Mouse (Mus musculus): Measurements from ENCODE around the gene Actg1. TPM values are rescaled to one million over a fixed set of nuclear protein-coding genes. Genes with fewer than 3 reads are reported as not detected.

The Actg1 gene
- polyA plus RNA-seq, 1 experiment from 2014 or later: 2,628 TPM

DNA sequence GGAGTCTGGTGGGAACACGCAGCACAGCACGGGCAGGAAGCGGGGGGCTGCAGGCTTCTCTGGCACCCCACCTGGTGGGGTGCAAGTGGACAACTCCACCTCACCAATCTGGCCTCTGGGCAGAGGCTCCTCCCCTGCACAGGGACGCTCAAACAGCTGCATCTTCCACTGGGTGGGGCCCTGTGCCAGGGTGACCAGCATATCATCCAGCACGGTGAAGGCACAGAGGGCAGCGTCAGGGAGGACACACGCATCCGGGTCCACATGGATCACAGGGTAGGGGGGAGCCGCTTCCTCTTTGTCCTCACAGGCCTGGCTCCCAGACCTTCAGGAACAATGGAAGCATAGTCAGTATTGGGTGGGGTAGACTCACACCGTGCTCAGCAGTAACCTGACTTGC lies 29.0 kb upstream of the Actg1 start:
- Histone ChIP-seq H3K4me3 (peak overlapping the region; percentile 89), H3K4me2 (replicated peaks) (peak overlapping the region; percentile 97), H3K36me3 (peaks cover 75% of the 10 kb centered on the region), H3K27me3 (no peaks in the 10 kb centered on the region), H3K9ac (peak overlapping the region; percentile 85), H3K9me3 (no peaks in the 10 kb centered on the region), H3K4me1 (peaks cover 24% of the 10 kb centered on the region), H3K27ac (no peak overlapping the region)
- 75% methylated on average over 10 of the region's 10 CpGs for WGBS
- ATAC-seq (ENCODE audit: low FRiP score, low read depth): no peak

DNA sequence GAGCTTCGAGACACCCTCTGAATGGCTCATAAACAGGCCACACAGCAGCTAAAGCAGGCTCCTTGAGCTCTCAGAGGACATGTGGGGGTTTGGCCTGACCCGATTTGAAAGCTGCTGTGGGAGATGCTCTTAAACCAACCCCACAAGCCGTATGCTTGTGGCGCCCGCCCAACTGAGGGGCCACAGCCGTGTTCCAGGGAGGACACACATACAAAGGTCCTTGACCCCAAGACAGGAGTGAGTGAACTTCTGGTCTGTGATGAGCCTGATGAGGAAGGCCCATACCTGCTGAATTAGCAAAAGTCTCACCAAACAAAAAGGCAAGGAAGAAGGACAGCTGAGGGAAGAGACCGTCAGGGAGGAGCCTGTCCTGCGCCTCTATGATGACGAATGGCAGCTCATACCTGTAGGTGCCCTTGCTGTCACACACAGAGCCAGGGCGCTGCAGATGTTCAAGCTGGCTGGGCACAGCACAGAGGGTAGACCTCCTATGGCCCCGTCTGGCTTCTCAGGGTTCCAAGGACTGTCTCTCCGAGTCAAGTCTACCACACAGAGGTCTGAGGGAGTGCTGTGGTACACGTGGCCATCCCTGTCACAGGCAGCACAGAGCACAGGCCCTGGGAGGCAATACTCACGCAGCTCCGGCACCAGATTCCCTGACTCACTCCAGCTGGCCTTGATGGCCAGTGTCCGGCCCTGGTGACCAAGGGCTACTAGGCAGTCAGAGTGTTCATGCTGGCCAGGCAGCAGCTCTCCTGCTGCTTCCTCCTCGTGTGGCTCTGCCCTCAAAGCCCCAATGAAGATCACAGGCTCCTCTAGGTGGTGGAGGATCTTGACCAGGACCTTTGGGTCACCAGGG lies 28.2 kb upstream of the Actg1 start:
- H3K27me3 ChIP-seq: no peaks in the 10 kb centered on the region
- peaks cover 24% of the 10 kb centered on the region for H3K4me1 ChIP-seq
- H3K9me3 ChIP-seq: no peaks in the 10 kb centered on the region
- H3K4me2 ChIP-seq (replicated peaks): no peak overlapping the region
- H3K36me3 ChIP-seq: peaks cover 75% of the 10 kb centered on the region
- no peak overlapping the region for H3K27ac ChIP-seq
- no peak for ATAC-seq (ENCODE audit: low FRiP score, low read depth)
- H3K9ac ChIP-seq: no peak overlapping the region
- no peak overlapping the region for H3K4me3 ChIP-seq
- WGBS: 89% methylated on average over 17 of the region's 17 CpGs

DNA sequence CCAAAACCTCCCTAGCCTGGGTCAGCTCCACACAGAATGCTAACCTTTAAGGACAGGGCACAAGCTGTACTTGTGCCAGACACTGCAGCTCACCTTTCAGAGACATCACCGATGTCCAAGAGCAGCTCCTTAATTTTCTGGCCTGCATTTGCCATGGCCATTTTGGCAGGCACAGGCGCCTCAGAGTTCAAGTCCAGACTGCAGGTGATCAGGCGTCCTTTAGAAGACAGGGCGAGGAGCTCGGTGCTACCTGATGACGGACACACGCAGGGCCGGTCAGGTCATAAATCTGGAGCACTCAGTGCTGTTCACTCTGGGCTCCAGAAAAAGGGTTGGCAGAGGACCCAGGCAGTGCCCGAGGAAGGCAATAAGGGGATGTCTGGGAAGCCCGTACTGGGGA lies 27.0 kb upstream of the Actg1 start:
- WGBS: 90% methylated on average over 10 of the region's 10 CpGs
- H3K27me3 ChIP-seq: no peaks in the 10 kb centered on the region
- H3K4me2 ChIP-seq (replicated peaks): no peak overlapping the region
- peaks cover 75% of the 10 kb centered on the region for H3K36me3 ChIP-seq
- no peak overlapping the region for H3K27ac ChIP-seq
- H3K9ac ChIP-seq: no peak overlapping the region
- no peaks in the 10 kb centered on the region for H3K9me3 ChIP-seq
- H3K4me3 ChIP-seq: no peak overlapping the region
- H3K4me1 ChIP-seq: peaks cover 24% of the 10 kb centered on the region
- ATAC-seq (ENCODE audit: low FRiP score, low read depth): no peak

DNA sequence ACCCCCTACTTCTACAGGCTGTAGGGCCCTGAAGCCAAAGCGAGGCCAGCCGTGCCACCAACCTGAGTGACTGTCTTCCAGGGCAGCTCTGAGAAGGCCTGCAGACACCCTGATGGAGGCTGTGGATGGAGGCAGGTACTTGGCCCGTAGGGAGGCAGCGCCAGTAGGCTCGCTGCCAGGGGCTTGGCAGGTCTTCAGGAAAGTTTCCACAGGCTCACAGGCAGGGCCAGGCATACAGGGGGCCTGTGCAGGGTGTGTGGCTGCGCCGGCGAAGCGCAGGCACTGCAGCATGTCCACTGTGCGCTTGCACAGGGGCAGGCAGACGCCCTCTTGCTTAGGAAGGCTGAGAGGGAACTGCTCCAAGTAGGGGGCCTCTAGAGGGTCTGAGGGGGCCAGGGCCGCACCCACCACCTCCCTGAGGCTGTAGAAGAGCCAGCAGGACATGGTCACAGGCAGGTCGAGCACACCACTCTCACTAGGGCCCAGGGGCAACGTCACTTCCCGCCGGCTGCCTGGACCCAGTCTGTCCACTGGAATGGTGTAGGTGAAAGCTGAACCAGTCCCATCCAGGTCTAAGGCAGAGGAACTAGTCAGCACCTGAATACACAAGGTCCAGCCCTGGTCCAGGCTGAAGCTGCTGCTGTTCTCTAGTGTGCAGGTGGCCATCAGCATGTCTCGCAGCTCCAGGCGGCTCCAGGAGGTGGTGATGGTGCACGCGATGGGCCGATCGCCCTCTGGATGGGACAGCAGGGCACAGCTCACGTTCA lies 25.7 kb upstream of the Actg1 start:
- H3K27me3 ChIP-seq: no peaks in the 10 kb centered on the region
- no peak overlapping the region for H3K4me2 ChIP-seq (replicated peaks)
- no peak for ATAC-seq (ENCODE audit: low FRiP score, low read depth)
- H3K4me3 ChIP-seq: no peak overlapping the region
- no peaks in the 10 kb centered on the region for H3K9me3 ChIP-seq
- 0 out of 2 replicates have a peak overlapping the region, but pooled peaks have one; percentile 25 for H3K9ac ChIP-seq
- peaks cover 24% of the 10 kb centered on the region for H3K4me1 ChIP-seq
- H3K36me3 ChIP-seq: peaks cover 84% of the 10 kb centered on the region
- WGBS: 91% methylated on average over 23 of the region's 23 CpGs
- H3K27ac ChIP-seq: no peak overlapping the region

DNA sequence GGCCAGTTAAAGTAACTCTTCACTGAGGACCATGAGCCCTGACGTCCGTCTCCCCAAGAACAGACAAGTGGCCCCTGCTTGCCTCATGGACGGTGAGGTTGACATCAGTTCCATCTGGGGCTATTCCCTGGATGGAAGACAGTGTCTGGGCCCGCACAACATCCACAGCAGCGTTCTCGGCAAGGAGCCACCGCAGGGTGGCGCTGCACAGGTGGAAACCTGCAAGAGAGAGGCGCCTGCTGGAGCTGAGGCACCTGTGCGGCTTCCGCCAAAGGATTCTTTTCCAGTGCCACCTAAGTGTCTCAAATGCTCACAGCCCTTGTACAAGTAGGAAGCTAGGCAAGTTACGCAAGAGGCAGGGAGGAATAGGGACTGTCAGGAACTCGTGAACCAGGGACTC lies 24.7 kb upstream of the Actg1 start:
- ATAC-seq (ENCODE audit: low FRiP score, low read depth): no peak
- 62% methylated on average over 13 of the region's 13 CpGs for WGBS
- Histone ChIP-seq H3K9me3 (no peaks in the 10 kb centered on the region), H3K4me1 (peaks cover 22% of the 10 kb centered on the region), H3K9ac (no peak overlapping the region), H3K27me3 (no peaks in the 10 kb centered on the region), H3K4me3 (no peak overlapping the region), H3K36me3 (peaks cover 92% of the 10 kb centered on the region), H3K27ac (no peak overlapping the region), H3K4me2 (replicated peaks) (no peak overlapping the region)

DNA sequence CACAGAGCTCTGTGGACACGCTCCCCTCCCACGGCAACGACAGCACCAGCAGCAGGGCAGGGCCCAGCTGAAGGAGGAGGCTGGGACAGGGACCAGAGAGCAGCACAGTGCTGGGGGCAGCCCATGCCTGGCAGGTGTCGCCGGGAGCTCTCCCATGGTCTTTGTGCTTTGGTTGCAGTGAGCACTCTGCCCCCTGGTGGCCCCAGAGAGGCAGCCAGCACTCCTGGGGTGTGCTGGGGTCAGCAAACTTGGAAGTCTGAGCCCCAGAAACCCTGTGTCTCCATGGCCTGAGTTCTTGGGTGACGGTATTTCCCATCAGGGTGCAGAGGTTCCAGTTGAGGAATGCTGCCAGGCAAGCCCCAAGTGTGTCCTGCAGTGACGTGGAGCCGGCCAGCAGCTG lies 21.3 kb upstream of the Actg1 start:
- no peak overlapping the region for H3K4me2 ChIP-seq (replicated peaks)
- H3K27ac ChIP-seq: no peak overlapping the region
- peak; percentile 45 for ATAC-seq (ENCODE audit: low FRiP score, low read depth)
- H3K4me1 ChIP-seq: peaks cover 17% of the 10 kb centered on the region
- H3K9me3 ChIP-seq: no peaks in the 10 kb centered on the region
- no peak overlapping the region for H3K4me3 ChIP-seq
- peak overlapping the region; percentile 36; the same call in 1 of the 2 replicates for H3K9ac ChIP-seq
- peaks cover 65% of the 10 kb centered on the region for H3K36me3 ChIP-seq
- WGBS: 35% methylated on average over 8 of the region's 8 CpGs
- no peaks in the 10 kb centered on the region for H3K27me3 ChIP-seq

DNA sequence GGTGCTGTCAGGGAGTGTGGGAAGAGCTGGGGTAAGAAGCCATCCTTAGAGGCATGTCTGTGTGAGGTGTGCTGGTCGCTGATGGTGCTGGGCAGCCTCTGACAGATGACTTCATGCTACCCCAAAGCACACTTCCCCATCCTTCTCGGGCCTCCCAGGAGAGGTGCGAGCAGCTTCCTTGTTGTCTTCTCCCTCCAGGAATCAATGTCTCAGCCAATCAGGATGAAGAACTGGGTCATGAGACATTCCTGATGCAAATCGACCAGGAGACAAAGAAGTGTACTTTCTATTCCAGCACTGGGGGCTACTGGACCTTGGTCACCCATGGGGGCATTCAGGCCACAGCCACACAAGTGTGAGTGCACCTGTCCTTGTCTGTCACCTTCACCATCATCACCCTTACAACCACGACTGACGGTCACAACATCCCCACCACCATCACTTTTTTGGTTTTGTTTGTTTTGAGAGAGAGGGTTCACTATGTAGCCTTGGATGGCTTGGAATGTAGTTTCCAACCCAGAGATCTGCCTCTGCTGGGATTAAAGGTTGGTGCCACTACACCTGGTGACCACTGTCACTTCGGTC lies 18.2 kb upstream of the Actg1 start:
- Histone ChIP-seq H3K4me3 (no peak overlapping the region), H3K4me2 (replicated peaks) (no peak overlapping the region), H3K4me1 (peaks cover 19% of the 10 kb centered on the region), H3K27ac (no peak overlapping the region), H3K36me3 (peaks cover 33% of the 10 kb centered on the region), H3K27me3 (no peaks in the 10 kb centered on the region), H3K9ac (no peak overlapping the region), H3K9me3 (no peaks in the 10 kb centered on the region)
- WGBS: 36% methylated on average over 7 of the region's 7 CpGs
- no peak for ATAC-seq (ENCODE audit: low FRiP score, low read depth)

DNA sequence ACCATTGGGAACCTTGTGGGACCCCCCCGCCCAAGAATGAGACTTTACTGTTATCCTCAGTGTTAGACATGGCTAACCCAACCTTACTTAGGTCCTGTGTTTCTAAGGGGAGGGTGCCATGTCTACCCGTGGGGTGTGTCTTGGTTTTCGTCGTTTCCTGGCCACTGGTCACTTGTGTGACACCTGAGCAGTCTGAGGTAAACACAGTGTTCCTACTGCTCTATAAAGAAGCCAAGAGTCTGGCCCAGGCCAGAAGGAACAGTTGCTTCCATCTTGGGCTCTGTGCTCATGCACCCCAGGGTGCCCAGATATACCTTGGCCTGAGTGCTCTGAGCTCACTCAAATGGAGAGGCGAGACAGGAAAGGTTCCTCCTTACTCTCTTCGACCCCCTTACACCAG lies 14.5 kb upstream of the Actg1 start:
- WGBS: 84% methylated on average over 6 of the region's 6 CpGs
- ATAC-seq (ENCODE audit: low FRiP score, low read depth): no peak
- Histone ChIP-seq H3K27me3 (no peaks in the 10 kb centered on the region), H3K27ac (no peak overlapping the region), H3K9ac (no peak overlapping the region), H3K36me3 (no peaks in the 10 kb centered on the region), H3K9me3 (no peaks in the 10 kb centered on the region), H3K4me3 (no peak overlapping the region), H3K4me1 (peaks cover 49% of the 10 kb centered on the region), H3K4me2 (replicated peaks) (no peak overlapping the region)

DNA sequence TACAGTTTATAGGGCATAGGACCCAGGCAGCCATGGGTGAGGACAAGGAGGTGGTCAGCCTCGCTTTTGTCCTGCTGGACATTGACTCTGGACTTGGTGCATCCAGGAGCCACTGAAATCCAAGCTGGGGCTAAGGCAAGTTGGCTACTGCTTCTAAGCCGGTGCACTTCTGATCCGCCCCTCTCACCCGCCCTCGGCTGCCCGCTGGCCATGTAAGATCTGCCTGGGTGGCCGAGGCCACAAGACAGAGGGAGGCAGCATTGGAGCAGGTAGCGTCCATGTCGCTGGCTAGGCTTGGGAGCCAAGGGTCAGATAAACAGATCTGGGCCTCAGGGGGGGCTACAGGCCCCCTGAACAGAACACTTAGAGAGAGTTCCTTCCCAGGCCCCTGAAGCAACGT lies 13.0 kb upstream of the Actg1 start, which contains the start of gene Fscn2:
Fscn2 (plus strand) TSS at position 240 of the 400 bp plus-strand sequence.
- Histone ChIP-seq H3K36me3 (no peaks in the 10 kb centered on the region), H3K27me3 (no peaks in the 10 kb centered on the region), H3K4me2 (replicated peaks) (no peak within 1 kb of the TSS), H3K9ac (peak within 1 kb of the TSS; percentile 43; the same call in 1 of the 2 replicates), H3K27ac (no peak within 1 kb of the TSS), H3K4me3 (no peak within 1 kb of the TSS), H3K4me1 (peaks cover 58% of the 10 kb centered on the region), H3K9me3 (no peaks in the 10 kb centered on the region)
- ATAC-seq (ENCODE audit: low FRiP score, low read depth): no peak
- WGBS: 68% methylated on average over 10 of the region's 10 CpGs

DNA sequence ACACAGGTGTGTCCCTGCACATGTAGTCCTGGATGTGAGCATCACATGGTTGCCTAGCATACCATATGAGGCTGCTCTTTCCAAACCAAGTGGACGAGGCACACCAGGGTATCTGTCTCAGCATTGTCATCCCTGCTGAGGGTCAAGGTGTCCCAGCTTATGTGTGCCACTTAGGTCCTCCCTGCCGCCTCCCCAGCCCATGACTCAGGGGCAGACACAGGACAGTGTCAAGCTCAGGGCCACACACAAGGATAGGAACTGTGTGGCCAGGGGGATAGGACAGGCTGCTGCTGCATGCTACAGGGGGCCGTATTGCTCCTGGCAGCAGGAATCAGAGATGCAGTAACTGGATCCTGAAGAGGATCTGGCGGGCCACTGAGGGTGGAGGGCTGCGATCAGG lies 12.4 kb upstream of the Actg1 start:
- WGBS: 65% methylated on average over 5 of the region's 5 CpGs
- Histone ChIP-seq H3K36me3 (no peaks in the 10 kb centered on the region), H3K27me3 (no peaks in the 10 kb centered on the region), H3K4me2 (replicated peaks) (no peak overlapping the region), H3K4me1 (peaks cover 55% of the 10 kb centered on the region), H3K9ac (peak overlapping the region; percentile 43; the same call in 1 of the 2 replicates), H3K4me3 (no peak overlapping the region), H3K9me3 (no peaks in the 10 kb centered on the region), H3K27ac (no peak overlapping the region)
- no peak for ATAC-seq (ENCODE audit: low FRiP score, low read depth)

DNA sequence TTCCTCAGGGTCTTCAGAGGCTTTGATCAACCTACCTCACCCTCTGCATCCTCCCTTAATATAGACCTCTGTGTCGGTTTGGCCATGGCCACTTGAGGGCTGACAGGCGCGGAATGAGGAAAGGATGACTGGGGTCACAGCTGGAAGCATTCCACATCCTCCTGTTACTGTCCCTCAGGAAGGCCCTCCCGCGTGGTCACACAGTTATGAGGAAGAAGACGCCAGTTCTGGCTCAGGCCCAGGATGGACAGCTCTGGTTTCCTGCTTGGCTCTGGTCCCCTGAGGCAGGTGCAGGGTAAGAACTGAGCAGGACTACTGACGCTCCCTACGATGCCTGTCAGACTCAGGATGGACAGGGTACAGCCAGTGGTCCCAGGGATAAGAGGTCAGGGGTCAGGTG lies 11.7 kb upstream of the Actg1 start:
- 51% methylated on average over 8 of the region's 8 CpGs for WGBS
- Histone ChIP-seq H3K36me3 (no peaks in the 10 kb centered on the region), H3K27ac (no peak overlapping the region), H3K4me1 (peaks cover 62% of the 10 kb centered on the region), H3K9ac (peak overlapping the region; percentile 43; the same call in 1 of the 2 replicates), H3K4me3 (no peak overlapping the region), H3K4me2 (replicated peaks) (no peak overlapping the region), H3K9me3 (no peaks in the 10 kb centered on the region), H3K27me3 (no peaks in the 10 kb centered on the region)
- ATAC-seq (ENCODE audit: low FRiP score, low read depth): no peak

DNA sequence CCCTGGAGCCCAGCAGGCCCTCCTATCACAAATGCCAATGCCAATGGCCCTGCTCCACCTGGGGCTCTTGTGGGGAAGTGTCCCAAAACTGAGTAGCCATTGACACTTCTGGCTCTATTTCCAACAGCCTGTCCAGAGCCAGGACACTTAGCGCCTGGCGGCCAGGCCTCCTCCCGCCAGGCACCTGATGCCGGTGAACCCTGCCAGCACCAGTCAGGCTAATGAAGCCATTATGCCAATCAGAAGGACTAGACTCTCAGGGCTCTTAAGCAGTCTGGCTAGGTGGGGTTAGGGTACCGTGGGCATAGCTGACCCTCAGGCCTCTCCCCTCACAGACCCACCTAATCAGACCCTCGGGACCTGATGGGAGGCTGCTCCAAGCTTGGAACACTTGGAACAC lies 11.0 kb upstream of the Actg1 start:
- Histone ChIP-seq H3K4me3 (no peak overlapping the region), H3K27ac (peak overlapping the region; percentile 93; the same call in 1 of the 2 replicates), H3K27me3 (no peaks in the 10 kb centered on the region), H3K4me1 (peaks cover 69% of the 10 kb centered on the region), H3K9me3 (no peaks in the 10 kb centered on the region), H3K4me2 (replicated peaks) (no peak overlapping the region), H3K9ac (no peak overlapping the region), H3K36me3 (no peaks in the 10 kb centered on the region)
- ATAC-seq (ENCODE audit: low FRiP score, low read depth): no peak
- WGBS: 82% methylated on average over 6 of the region's 6 CpGs
